Mouse (Mus musculus) forebrain, postnatal 0 days (tissue): ENCODE results near the gene Epb41l2. TPM values are rescaled to one million over a fixed set of nuclear protein-coding genes. Genes with fewer than 3 reads are reported as not detected.

Source experiments
- ATAC-seq: fragments of 200-750 bp; cut with Nextera tagmentation; 2 replicates; pipeline ENCODE4 v1.8.0; 2017; ENCODE audit warnings: mild to moderate bottlenecking, moderate library complexity
- DNase-seq: peaks from one replicate; pipeline ENCODE4 v3.0.0-alpha.2; 2015
- H3K27ac ChIP-seq: fragments of 300-500 bp; sonication (generic); 2 replicates; pipeline ENCODE4 v1.5.1; 2014; ENCODE audit warnings: low read depth, mild to moderate bottlenecking, antibody characterized with exemption, low read length, moderate library complexity, mixed read lengths
- H3K27me3 ChIP-seq: fragments of 300-500 bp; sonication (generic); 2 replicates; pipeline ENCODE4 v1.6.1; 2014; ENCODE audit warnings: mild to moderate bottlenecking, low read length, mixed read lengths; ENCODE audit not compliant: insufficient read depth
- H3K36me3 ChIP-seq: fragments of 300-500 bp; sonication (generic); 2 replicates; pipeline ENCODE4 v1.6.1; 2014; ENCODE audit warnings: mild to moderate bottlenecking, moderate library complexity; ENCODE audit not compliant: insufficient read depth
- H3K4me1 ChIP-seq: fragments of 300-500 bp; sonication (generic); 2 replicates; pipeline ENCODE4 v1.6.1; 2014; ENCODE audit warnings: antibody characterized with exemption; ENCODE audit not compliant: insufficient read depth
- H3K4me2 ChIP-seq: fragments of 300-500 bp; sonication (generic); 2 replicates; pipeline ENCODE4 v1.6.1; 2014; ENCODE audit warnings: low read depth, mild to moderate bottlenecking, moderate library complexity
- H3K4me3 ChIP-seq: fragments of 300-500 bp; sonication (generic); 2 replicates; pipeline ENCODE4 v1.5.1; 2014; ENCODE audit warnings: low read depth, low read length, mixed read lengths
- H3K9ac ChIP-seq: fragments of 300-500 bp; sonication (generic); 2 replicates; pipeline ENCODE4 v1.6.1; 2014; ENCODE audit warnings: mild to moderate bottlenecking
- H3K9me3 ChIP-seq: fragments of 300-500 bp; sonication (generic); 2 replicates; pipeline ENCODE4 v1.6.1; 2016; ENCODE audit warnings: low read length
- CTCF ChIP-seq: sonication (generic); IDR thresholded peaks from 2 replicates; pipeline ENCODE4 v1.5.1; 2016; ENCODE audit warnings: antibody characterized with exemption, control low read depth, low read depth
- WGBS: fragments of 180-500 bp; shearing (Covaris S2); extraction: QIAGEN DNeasy Blood & Tissue Kit; methylation state at CpG from one replicate; pipeline ENCODE4 v1.1.7; 2014; 5-methylcytosine and 5-hydroxymethylcytosine counted together
- polyA plus RNA-seq: library from polyadenylated mRNA; unstranded; fragments of >200 nt; fragmentation: Nextera tagmentation; extraction: Ambion mirVana; gene quantifications from 2 replicates; pipeline ENCODE4 v1.2.1, GENCODE M21; 2015
- total RNA-seq: library from RNA; depleted of rRNA; stranded (reverse); fragments of >200 nt; gene quantifications from 2 replicates; pipeline ENCODE4 v1.2.3, GENCODE M21; 2014

Gene Epb41l2
- total and polyA plus RNA-seq, 2 experiments from 2014 or later = 19.3 to 49.4 TPM

GRCm38 (mm10) chr10:25318405-25318804 lies 41.2 kb upstream of the Epb41l2 start:
- Histone ChIP-seq H3K4me1 (no peaks in the 10 kb centered on the region), H3K36me3 (no peaks in the 10 kb centered on the region), H3K27me3 (no peaks in the 10 kb centered on the region), H3K9me3 (no peaks in the 10 kb centered on the region), H3K4me3 (no peak overlapping the region), H3K9ac (no peak overlapping the region), H3K4me2 (no peak overlapping the region), H3K27ac (no peak overlapping the region)
- WGBS = 86% methylated on average over 5 of the region's 5 CpGs
- ATAC-seq (no peak), DNase-seq (no peak)
- no peak for TF ChIP-seq CTCF

GRCm38 (mm10) chr10:25319531-25319930 lies 40.1 kb upstream of the Epb41l2 start:
- H3K36me3 ChIP-seq = no peaks in the 10 kb centered on the region
- TF ChIP-seq CTCF = no peak
- no peak overlapping the region for H3K9ac ChIP-seq
- no peak overlapping the region for H3K4me3 ChIP-seq
- DNase-seq = no peak
- H3K27ac ChIP-seq = no peak overlapping the region
- no peaks in the 10 kb centered on the region for H3K4me1 ChIP-seq
- H3K27me3 ChIP-seq = no peaks in the 10 kb centered on the region
- H3K4me2 ChIP-seq = no peak overlapping the region
- ATAC-seq = no peak
- no peaks in the 10 kb centered on the region for H3K9me3 ChIP-seq

- Histone ChIP-seq H3K4me1 (no peaks in the 10 kb centered on the region), H3K27me3 (no peaks in the 10 kb centered on the region), H3K27ac (no peak overlapping the region), H3K9ac (no peak overlapping the region), H3K36me3 (no peaks in the 10 kb centered on the region), H3K9me3 (no peaks in the 10 kb centered on the region), H3K4me2 (no peak overlapping the region), H3K4me3 (no peak overlapping the region)
- no peak for DNase-seq
- 85% methylated on average over 4 of the region's 4 CpGs for WGBS
- no peak for ATAC-seq
- no peak for TF ChIP-seq CTCF
These were observed 38.4 kb upstream of the Epb41l2 start for GRCm38 (mm10) chr10:25321198-25321597.

GRCm38 (mm10) chr10:25325690-25326089 lies 33.9 kb upstream of the Epb41l2 start:
- H3K4me2 ChIP-seq = no peak overlapping the region
- no peaks in the 10 kb centered on the region for H3K4me1 ChIP-seq
- no peaks in the 10 kb centered on the region for H3K36me3 ChIP-seq
- no peak for ATAC-seq
- no peak overlapping the region for H3K4me3 ChIP-seq
- WGBS = 17% methylated on average over 4 of the region's 4 CpGs
- TF ChIP-seq CTCF = no peak
- H3K27me3 ChIP-seq = no peaks in the 10 kb centered on the region
- peak; percentile 53 for DNase-seq
- H3K9ac ChIP-seq = no peak overlapping the region
- H3K27ac ChIP-seq = no peak overlapping the region
- no peaks in the 10 kb centered on the region for H3K9me3 ChIP-seq

- no peaks in the 10 kb centered on the region for H3K27me3 ChIP-seq
- no peak overlapping the region for H3K9ac ChIP-seq
- H3K4me3 ChIP-seq = no peak overlapping the region
- no peak overlapping the region for H3K4me2 ChIP-seq
- no peaks in the 10 kb centered on the region for H3K9me3 ChIP-seq
- 75% methylated on average over 6 of the region's 6 CpGs for WGBS
- no peaks in the 10 kb centered on the region for H3K4me1 ChIP-seq
- no peak overlapping the region for H3K27ac ChIP-seq
- TF ChIP-seq CTCF = no peak
- no peak for ATAC-seq
- no peaks in the 10 kb centered on the region for H3K36me3 ChIP-seq
- no peak for DNase-seq
These were observed 32.1 kb upstream of the Epb41l2 start for GRCm38 (mm10) chr10:25327511-25327910.

GRCm38 (mm10) chr10:25330094-25330493 lies 29.5 kb upstream of the Epb41l2 start:
- H3K27ac ChIP-seq = no peak overlapping the region
- WGBS = 91% methylated on average over 7 of the region's 7 CpGs
- ATAC-seq = no peak

GRCm38 (mm10) chr10:25331321-25332049 lies 28.1 kb upstream of the Epb41l2 start:
- DNase-seq = no peak
- Histone ChIP-seq H3K9ac (no peak overlapping the region), H3K27ac (no peak overlapping the region), H3K4me2 (no peak overlapping the region), H3K27me3 (no peaks in the 10 kb centered on the region), H3K4me3 (no peak overlapping the region), H3K36me3 (no peaks in the 10 kb centered on the region), H3K4me1 (no peaks in the 10 kb centered on the region), H3K9me3 (no peaks in the 10 kb centered on the region)
- WGBS = 39% methylated on average over 9 of the region's 9 CpGs
- no peak for TF ChIP-seq CTCF
- peak; percentile 72 for ATAC-seq

More at GRCm38 (mm10) chr10:25330094-25330493, 29.5 kb upstream of the Epb41l2 start:
- DNase-seq = no peak
- H3K9ac ChIP-seq = no peak overlapping the region
- H3K27me3 ChIP-seq = no peaks in the 10 kb centered on the region
- H3K4me3 ChIP-seq = no peak overlapping the region
- no peaks in the 10 kb centered on the region for H3K4me1 ChIP-seq
- H3K4me2 ChIP-seq = no peak overlapping the region
- H3K9me3 ChIP-seq = no peaks in the 10 kb centered on the region
- no peak for TF ChIP-seq CTCF
- no peaks in the 10 kb centered on the region for H3K36me3 ChIP-seq
